Mouse (Mus musculus) heart, postnatal 25 days (tissue): ENCODE measurements around the gene Foxp1. TPM values are rescaled to one million over a fixed set of nuclear protein-coding genes. Genes with fewer than 3 reads are reported as not detected.

Experiments used
- DNase-seq: peaks from one replicate; pipeline ENCODE4 v3.0.0; 2022; ENCODE audit warnings: low spot score
- intact Hi-C: fragments of 180-260 bp; cut with DNase I; formaldehyde crosslinking; loops from one replicate; pipeline ENCODE4 v1.15.1; 2025
- total RNA-seq, 2 experiments: library from RNA; stranded (reverse); gene quantifications; 2 replicates each; pipeline ENCODE4 v1.2.3; 2021

Foxp1 gene
- total RNA-seq, 2 experiments from 2014 or later = 33.6 to 35.3 TPM

DNA sequence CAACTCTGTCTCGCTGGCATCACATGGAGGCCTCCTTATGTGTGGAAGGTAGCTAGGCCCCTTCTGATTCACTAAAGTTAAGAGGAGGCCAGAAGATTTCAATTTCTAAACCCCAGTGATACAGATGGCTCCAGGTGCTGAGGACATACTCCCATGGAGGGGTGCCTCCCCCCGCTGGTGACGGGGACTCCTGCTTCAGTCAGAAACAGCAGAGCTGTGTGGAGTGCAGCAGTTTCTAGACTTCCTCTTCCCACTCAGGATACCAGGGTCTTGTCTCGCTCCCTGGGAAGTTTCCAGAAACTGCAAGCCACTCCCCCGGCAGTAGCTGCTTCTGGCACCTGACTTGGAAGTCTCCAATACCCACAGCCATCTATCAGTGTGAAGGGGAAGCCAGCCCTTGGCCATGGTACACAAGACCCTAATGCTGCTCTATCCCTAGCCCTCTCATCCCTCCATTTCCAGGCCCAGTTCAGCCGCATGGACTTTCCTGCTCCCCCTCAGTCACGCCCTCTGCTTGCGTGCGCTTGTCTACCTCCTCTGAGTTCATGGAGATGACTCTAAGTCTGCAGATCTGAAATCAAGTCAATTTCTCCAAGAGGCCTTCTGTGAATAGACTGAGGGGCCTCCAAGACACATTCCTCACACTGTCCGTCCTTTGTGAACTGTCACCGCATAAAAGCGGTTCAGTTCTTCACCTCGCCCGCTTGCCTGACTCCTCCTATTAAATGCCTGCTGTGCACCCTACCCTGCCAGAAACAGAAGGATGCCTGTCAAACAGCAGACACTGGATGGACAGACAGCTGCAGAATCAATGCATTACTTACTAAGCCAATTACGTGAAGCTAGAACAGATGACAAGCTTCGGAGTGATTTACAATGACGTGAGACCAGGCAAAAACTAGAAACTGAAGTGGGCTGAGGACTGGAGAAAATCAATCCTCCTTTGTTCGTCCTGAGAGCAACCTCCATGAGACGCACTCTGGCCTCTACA lies 202.8 kb downstream of the Foxp1 start:
- no peak for DNase-seq
- intact Hi-C loops = no loop called here

DNA sequence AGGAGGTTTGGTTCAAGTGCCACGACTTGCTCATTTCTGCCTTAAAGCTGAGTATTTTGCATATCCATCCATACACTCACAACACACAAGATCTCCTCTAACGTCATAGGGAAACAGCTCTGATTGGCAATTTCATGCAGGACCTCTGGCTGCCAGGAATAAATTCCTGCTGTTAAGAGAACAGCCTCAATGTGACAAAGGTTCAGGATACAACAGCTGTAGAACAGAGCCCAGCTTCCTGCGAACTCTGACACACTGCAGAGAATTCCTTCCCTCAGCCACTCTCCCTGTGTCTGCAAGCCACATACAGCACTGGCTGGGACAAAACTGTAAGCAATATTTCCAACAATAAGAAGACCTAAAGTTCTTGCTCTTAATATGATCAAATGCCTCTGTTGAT lies 207.8 kb downstream of the Foxp1 start:
- no peak for DNase-seq
- intact Hi-C loops = no loop called here

DNA sequence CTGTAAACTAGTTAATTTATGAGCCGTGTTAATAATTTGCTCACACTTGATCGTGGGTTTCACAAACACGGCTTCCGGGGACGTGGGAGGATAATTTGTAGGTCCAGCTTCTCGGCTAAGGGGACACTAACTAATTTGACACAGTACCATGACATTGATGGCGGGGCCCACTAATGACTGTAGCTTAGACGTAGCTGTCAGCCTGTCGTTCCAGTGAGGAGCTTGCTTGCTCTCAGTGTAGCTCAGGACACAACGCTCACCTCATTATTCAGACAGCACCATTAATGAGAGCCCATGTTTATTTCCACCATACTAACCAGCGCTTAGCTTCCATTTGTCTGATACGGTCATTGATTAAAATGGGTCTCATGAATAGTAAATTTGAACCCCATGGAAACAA lies 212.0 kb downstream of the Foxp1 start:
- intact Hi-C loops = no loop called here
- DNase-seq = no peak

DNA sequence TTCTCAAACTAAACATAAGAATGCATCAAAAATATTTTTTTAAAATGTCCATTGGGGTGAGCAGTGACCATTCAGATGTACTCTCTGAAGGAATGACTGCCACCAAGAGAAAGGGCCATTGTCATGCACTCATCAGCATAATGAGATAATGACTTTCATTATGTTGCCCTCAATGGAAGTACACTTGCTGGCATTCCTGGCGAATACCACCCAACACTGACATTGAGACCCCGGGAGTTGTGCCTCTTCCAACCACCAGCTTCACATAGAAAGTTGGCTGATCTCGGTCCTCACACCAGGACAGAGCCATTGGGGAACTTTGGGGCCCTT lies 212.4 kb downstream of the Foxp1 start:
- no peak for DNase-seq
- intact Hi-C loops = no loop called here

DNA sequence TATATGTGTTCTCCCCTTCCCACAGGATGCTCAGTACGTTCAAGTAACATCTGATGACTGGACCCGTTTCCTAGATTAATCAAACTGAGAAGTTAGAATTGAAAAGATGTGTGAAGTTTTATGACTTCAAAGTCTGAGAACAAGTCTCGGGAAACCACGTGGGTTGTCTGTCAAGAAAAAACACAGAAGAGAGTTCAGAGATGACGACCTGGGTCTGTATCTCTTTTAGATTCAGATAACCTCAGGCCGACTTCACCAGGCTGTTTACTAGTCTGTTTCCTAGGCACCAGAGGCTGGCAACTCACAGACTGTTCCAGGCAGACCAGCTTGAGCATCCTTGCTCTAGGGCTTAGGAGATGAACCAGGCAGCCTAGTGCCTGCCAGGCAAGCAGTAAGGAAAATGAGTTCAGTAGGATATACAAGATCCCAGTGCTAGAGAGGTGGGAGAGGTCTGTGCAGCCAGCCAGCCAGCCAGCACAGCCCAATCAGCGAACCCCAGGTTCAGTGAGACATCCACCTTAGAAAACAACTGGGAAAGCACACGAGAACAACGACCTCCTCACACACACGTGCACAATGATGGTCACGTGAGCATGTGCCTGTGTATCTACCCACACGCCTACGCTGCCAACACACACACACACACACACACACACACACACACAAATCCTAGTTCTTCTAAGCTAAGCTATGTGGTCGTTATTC lies 212.9 kb downstream of the Foxp1 start:
- DNase-seq = no peak

DNA sequence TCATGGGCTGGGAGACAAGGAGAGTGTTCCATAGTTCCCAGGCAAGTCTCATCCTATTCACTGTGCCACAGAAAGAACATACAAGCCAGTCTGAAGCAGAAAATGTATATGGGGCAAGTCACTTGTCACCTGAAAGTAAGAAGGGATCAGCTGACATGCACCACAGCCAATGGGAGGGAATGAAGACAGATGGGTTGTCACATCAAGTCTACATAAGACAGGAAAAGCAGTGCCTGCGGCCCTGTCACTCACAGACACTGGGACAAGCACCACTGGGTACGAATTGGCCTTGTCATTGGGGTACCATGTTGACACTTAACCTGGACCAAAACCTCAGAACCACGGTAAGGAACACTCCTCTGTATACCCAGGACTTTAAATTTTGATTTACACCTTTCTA lies 216.8 kb downstream of the Foxp1 start:
- DNase-seq = no peak
- intact Hi-C loops = no loop called here

More for the DNA sequence above, 212.9 kb downstream of the Foxp1 start:
- intact Hi-C loops = no loop called here

DNA sequence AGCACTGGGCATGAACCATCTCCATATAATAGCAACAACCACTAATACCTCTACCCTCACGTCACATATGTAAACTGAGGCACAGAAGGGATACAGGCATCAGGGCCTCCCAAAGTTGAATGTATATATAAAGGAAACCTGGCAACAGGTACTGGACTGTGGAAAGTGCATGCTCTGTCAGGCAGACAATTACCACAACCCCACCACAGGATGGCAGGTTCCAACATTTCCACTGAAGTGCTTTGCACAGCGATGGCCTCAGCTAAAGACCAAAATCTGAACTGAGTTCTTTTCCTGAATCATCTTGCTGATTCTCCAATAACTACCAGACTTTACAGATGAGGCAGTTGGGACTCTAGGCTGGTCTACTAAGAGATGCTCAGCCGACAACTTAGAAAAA lies 217.3 kb downstream of the Foxp1 start:
- intact Hi-C loops = no loop called here

DNA sequence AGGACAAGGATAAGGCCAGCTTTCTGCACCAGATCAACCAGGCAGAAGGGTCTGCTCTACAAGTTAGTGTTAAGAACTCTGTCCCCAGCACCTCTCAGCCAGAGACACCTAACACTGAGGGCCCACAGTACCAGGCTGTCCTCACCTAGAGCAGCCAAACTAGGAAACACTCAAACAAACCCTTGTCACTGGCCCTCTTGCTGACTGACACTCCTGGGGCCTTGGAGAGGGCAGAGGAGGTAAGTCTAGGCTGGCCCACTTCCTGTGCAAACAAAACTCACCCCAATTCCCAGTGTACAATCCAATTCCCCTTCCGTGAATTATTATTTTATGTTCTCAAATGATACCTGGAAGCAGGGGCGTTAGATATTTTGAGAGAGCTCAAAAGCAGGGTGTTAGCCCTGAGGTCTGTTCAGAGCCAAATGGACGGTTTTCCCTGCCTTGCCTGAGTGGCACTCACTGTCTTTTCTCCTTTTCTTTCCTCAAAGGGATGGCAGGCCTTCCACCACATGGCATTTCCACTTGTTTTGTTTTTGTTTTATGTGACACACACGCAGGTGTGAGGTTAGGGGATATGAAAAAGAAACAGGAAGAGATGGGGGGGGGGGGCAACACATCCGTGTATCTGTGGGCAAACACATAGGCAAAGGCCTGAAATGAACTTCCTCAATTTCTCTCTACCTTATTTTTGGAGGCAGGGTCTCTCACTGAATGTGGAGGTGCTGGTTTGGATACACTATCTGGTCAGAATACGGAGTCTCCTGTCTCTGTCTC lies 219.7 kb downstream of the Foxp1 start:
- DNase-seq = no peak
- intact Hi-C loops = no loop called here

More for the DNA sequence above, 217.3 kb downstream of the Foxp1 start:
- DNase-seq = no peak

DNA sequence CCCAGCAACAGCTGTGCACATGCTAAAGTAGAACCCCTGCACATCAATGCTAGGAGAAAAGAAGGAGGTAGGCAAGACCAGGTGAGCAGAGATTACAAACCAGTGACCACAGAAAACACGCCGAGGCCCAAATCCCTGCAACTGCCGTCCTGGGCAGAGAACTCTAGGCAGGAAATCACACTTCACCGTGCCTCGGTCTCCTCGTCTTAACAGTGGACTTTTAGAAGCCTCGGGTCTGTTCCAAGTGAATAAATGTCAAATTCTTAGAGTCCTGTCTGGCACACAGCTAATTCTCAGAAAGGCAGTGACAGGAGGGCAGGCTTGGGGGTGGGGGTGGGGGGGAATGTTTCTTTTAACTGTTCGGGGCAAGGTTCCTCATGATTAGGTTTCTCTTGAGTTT lies 220.6 kb downstream of the Foxp1 start:
- intact Hi-C loops = no loop called here
- no peak for DNase-seq

DNA sequence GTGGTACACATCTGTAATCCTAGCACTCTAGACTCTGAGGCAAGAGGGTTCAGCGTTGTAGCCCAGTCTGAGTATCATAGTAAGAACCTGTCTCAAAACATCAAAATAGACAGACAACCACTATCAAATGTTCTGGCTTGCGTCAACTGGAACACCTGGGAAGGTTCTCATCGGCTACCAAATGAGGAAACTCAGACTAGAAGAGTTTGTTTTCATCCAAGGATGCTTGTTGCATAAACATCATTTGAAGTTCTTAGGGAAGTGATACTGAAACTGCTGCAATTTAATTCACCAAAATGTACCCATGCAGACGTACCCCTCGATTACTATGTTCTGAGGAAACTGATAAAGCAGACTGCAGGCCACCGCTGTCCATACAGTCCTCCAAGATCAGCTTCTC lies 222.3 kb downstream of the Foxp1 start:
- DNase-seq = no peak
- intact Hi-C loops = no loop called here

DNA sequence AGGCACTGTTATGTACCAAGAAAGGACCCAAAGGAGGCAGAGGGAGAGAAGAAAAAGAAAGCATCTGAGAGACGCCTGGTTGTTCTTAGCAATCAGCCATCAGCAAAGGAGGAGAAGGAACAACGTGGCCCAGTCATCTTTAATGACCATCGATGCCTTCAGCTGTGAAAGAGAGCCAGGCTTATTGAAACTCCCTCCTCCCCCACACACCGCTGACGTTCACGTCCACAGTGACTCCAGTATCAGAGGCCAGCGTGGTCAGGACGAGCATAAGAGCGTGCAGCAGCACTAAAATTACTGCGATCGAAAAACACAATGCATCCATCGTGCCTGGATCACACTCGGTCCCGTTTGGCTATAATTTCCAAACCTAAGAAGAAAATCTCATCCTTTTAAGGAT lies 223.3 kb downstream of the Foxp1 start:
- no peak for DNase-seq
- intact Hi-C loops = no loop called here

DNA sequence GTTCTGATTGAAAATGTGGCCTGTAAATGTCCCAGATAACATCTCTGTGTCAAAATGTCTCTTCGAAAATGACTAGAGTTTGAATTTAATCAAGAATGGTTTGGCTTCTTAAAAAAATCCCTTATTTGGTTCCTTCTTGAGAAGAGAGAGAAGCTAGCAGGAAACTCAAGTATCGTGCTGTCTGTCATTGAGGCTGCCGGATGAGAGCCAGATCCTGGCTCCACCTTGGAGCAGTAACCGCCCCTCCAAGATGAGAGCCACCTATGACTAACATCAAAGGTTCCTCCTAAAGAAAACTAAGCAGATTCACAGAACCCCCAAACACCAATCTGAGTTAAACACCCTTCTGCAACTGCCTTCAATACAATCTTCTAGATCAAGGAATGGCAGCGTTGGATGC lies 225.0 kb downstream of the Foxp1 start:
- DNase-seq = no peak
- intact Hi-C loops = no loop called here

DNA sequence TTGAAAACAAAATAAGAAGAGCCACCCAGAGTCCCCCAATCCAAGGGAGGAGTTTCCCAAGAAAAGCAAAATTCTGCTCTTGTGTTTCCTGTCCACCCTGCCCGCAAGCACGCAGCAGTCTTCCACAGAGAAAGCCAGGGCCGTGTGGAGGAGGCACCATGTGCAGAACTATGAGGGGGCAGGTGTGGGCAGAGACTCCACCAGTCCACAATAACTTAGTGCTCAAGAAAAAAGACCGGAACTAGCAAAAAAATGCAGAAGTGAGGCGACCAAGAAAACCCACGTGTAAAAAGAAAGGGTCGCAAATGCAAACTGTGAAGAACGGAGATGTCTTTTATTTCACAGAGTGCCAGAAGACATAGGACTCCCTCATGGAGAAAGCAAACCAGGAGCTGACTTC lies 227.0 kb downstream of the Foxp1 start:
- intact Hi-C loops = no loop called here
- DNase-seq = peak; percentile 4

DNA sequence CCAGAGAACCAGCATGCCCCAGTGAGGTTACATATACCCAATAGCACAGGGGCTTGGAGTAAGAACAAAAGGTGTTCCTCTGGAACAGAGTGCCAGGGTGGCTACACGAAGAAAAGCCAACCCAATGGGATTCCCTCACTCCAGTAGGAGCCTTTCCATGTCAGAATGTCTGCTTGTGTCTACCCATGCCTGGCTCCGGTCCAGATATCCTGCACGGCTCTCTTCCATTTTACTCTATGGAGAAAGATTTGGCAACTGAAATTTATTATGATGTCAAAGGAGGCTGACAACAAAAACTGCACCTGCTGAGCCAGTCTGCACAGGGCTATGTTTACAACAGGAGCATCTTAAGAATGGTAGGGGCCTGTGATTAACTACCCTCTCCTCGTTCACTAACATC lies 233.3 kb downstream of the Foxp1 start:
- intact Hi-C loops = no loop called here
- DNase-seq = no peak

DNA sequence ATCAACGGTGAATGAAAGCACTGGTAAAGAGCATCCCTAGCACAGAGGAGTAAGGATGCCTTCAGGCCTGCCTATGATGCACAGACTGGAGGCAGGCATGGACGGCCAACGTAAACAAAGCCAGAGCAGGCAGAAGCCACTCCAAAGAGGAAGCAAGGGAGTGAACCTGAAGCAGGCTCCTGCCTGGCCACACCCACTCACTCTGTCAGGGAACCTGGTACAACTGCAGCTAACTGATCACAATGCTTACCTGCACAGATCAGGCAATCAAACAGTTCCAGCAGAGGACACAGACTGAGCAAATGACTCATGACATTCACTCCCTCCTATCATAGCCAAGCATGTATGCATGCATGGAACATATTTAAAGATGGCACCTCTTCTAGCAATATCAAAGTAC lies 237.5 kb downstream of the Foxp1 start:
- no peak for DNase-seq
- intact Hi-C loops = no loop called here

DNA sequence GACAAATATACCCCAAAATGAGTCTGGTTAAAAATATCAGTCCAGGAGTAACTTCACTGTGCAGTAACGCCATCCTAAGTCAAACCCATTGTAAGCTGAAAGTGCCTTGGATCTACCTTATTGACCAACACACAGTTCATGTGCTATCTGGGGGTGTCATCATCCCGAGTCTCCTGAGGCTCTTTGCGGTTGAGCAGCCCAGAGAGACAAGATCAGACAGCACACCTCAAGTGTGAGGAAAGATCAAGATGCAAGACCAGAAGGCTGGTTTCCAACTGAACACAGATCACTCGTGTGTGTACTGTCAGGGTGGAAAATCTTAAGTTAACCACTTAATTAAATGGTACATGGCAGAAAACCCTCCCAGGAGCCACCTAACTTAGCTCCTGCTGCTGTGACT lies 238.5 kb downstream of the Foxp1 start:
- no peak for DNase-seq
- intact Hi-C loops = no loop called here

DNA sequence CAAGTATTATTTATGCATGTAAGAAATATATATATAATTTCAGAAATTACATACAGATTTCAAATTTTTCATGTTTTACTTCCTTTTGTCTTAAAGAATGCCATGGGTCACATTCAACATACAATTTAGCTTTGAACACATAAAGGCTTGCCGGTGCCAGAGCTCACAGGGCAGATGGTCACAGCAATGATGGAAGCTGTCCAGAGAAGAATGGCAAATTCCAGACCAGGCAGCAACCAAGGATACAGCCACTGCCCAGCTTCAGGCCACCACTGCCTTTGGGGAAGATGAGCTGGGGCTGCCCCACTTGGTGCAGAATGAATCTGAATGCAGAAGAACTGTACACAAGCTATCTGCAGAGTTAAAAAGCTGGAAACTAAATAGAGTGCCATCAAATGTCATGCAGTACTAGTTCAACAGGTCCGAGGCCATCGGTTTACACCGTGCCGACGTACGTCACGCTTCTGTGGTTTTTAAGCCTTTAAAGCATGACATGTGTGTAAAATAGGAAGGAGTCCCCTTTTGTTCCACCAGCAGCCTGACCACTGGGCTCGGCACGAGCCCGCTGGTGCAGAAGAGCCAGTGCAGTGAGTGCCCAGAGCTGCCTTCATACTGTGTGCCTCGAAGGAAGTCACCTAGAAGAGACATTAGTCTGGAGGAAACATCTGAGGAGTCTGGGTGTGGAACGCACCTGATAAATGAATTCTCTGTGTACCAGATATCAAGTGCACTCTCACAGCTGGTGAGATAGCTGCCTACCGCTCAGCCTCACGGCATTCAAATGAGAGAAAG lies 239.5 kb downstream of the Foxp1 start:
- intact Hi-C loops = no loop called here
- DNase-seq = no peak

DNA sequence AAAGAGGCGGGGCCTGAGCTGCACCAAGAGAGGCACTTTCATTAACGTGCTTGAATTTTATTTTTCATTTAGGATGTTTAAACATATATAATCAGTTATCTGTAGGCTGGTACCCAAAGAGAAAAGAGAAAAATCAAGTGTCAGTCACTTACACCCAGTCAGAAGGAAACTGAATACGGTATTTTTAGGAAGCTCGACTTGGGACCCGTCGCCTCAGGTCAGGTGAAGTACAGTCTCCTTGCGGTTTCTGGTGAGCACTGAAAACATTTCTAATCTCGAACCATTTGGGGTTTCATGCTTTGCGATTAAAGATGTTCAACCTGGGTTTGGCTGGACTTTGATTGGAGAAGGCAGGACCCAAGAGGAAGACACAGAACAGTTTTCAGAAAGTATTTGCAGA lies 241.1 kb downstream of the Foxp1 start:
- DNase-seq = no peak
- intact Hi-C loops = no loop called here

DNA sequence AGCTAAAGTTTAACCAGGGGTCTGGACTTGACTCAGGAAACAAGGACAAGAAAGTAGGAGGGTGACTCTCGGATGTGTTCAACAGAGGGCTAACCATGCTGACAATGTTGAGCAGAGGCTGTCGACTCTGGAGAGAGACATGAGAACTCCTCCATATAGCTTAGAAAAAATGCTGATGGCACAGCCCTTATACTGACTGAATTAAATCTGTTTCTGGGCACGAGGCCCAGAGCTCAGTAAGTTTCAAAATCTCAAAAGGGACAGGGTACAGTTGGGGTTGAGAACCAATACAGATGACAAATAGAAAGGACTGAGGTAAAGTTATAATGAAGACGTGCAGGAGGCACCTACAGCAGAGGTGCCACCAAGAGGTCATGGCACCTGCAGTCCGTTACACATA lies 241.9 kb downstream of the Foxp1 start:
- intact Hi-C loops = no loop called here
- DNase-seq = no peak

DNA sequence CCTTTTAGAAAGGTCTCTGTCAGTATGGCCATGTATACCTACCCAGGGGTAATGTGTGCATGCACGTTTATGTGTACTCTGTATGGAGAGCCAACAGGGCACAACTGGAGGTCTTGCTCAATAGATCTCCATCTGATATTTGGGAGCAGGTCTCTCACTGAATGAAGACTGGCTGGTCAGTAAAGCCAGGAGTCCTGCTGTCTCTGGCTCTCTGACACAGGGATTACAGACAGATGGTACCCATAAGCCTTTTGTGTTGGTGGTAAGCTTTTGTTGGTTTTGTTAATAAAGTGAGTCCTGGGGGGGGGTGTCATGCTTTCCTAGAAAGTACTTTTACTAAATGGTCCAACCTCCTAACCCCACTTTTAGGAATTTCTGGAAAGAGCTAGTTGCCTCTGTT lies 245.3 kb downstream of the Foxp1 start:
- intact Hi-C loops = no loop called here
- DNase-seq = no peak
